Mouse (Mus musculus) liver, adult 2 months (tissue): ENCODE results near the gene Gata2. TPM values are rescaled to one million over a fixed set of nuclear protein-coding genes. Genes with fewer than 3 reads are reported as not detected.

Experiments
- DNase-seq: peaks from one replicate; pipeline ENCODE4 v3.0.0-alpha.2; 2011; ENCODE audit warnings: low read depth, low spot score; ENCODE audit errors: extremely low read depth
- H3K27ac ChIP-seq: fragments of 200-500 bp; replicated peaks from 2 replicates; pipeline ENCODE4 v1.5.1; 2012; ENCODE audit warnings: low read depth, mild to moderate bottlenecking, control low read depth, inconsistent platforms, low read length; ENCODE audit not compliant: insufficient read depth
- H3K27me3 ChIP-seq: fragments of 200-500 bp; 2 replicates; pipeline ENCODE4 v1.6.1; 2012; ENCODE audit warnings: mild to moderate bottlenecking, moderate library complexity, low read length, inconsistent platforms; ENCODE audit not compliant: control insufficient read depth, insufficient read depth
- H3K36me3 ChIP-seq: fragments of 200-500 bp; 2 replicates; pipeline ENCODE4 v1.6.1; 2012; ENCODE audit warnings: low read length, inconsistent platforms; ENCODE audit not compliant: control insufficient read depth, insufficient read depth
- H3K4me1 ChIP-seq: fragments of 200-500 bp; 2 replicates; pipeline ENCODE4 v1.6.1; 2011; ENCODE audit warnings: low read length; ENCODE audit not compliant: control insufficient read depth, insufficient read depth
- H3K4me3 ChIP-seq: fragments of 200-500 bp; 2 replicates; pipeline ENCODE4 v1.5.1; 2011; ENCODE audit warnings: low read depth, mild to moderate bottlenecking, control low read depth, low read length, moderate library complexity; ENCODE audit not compliant: insufficient read depth
- H3K79me2 ChIP-seq: fragments of 200-500 bp; 2 replicates; pipeline ENCODE4 v1.6.1; 2012; ENCODE audit warnings: inconsistent platforms, mild to moderate bottlenecking, low read length, moderate library complexity; ENCODE audit not compliant: control insufficient read depth, insufficient read depth
- H3K9ac ChIP-seq: fragments of 200-500 bp; 2 replicates; pipeline ENCODE4 v1.6.1; 2012; ENCODE audit warnings: low read depth, mild to moderate bottlenecking, control low read depth, inconsistent platforms, low read length
- CTCF ChIP-seq: fragments of 200-500 bp; IDR thresholded peaks from 2 replicates; pipeline ENCODE4 v1.5.1; 2011; ENCODE audit warnings: low read depth, low read length, control low read depth
- POLR2A ChIP-seq: fragments of 200-500 bp; IDR thresholded peaks from 2 replicates; pipeline ENCODE4 v1.6.1; 2011; ENCODE audit warnings: low read length, control low read depth; ENCODE audit not compliant: insufficient read depth; ENCODE audit errors: extremely low read depth
- WGBS: fragments of 180-500 bp; shearing (Covaris S2); methylation state at CpG from one replicate; pipeline ENCODE4 v1.1.7; 2018; 5-methylcytosine and 5-hydroxymethylcytosine counted together
- polyA plus RNA-seq: library from polyadenylated mRNA; depleted of rRNA; stranded (reverse); fragments of >200 nt; gene quantifications from 2 replicates; pipeline ENCODE4 v1.2.3, GENCODE M21; 2012
- total RNA-seq: library from RNA; depleted of rRNA; stranded (reverse); fragments of >200 nt; gene quantifications from 2 replicates; pipeline ENCODE4 v1.2.3, GENCODE M21; 2014

Gata2 gene
- total and polyA plus RNA-seq, 2 experiments: 0.09 to 1.7 TPM

GRCm38 (mm10) chr6:88221968-88222367, 28.3 kb downstream of the Gata2 start, which contains the start of gene Dnajb8:
Dnajb8 (plus strand) TSS chr6:88222268.
- 56% methylated on average over 10 of the region's 10 CpGs for WGBS
- Histone ChIP-seq H3K4me1 (no peaks in the 10 kb centered on the region), H3K79me2 (no peaks in the 10 kb centered on the region), H3K36me3 (no peaks in the 10 kb centered on the region), H3K27ac (no peak within 1 kb of the TSS), H3K9ac (no peak within 1 kb of the TSS), H3K4me3 (no peak within 1 kb of the TSS), H3K27me3 (no peaks in the 10 kb centered on the region)
- DNase-seq: no peak
- TF ChIP-seq CTCF: no peak

DNA sequence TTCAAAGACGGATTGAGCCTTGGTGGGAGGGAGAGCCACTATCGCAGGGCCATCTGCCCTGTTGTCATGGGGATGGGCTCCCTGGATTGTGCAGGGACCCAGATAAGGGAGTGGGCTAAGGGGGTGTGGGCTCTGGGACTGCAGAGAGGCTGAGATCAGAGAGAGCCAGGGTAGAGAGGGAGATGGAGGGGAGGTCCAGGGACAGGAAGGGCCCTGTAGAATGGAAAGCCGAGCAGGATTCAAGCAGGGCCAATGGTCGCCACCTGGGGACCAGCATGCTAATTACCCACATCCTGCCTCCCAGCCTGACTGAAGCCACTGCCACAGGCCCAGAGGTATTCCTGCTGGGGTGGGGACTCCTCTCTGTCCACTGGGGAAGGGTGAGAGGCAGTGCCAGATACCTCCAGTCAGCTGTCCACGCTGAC, 32.9 kb downstream of the Gata2 start:
- 63% methylated on average over 5 of the region's 5 CpGs for WGBS
- no peaks in the 10 kb centered on the region for H3K27me3 ChIP-seq
- TF ChIP-seq POLR2A (no peak), CTCF (0 out of 2 replicates have a peak, but pooled peaks have one; percentile 5)

GRCm38 (mm10) chr6:88227537-88227936, 33.8 kb downstream of the Gata2 start:
- TF ChIP-seq POLR2A (no peak), CTCF (no peak)
- Histone ChIP-seq H3K36me3 (no peaks in the 10 kb centered on the region), H3K4me3 (no peak overlapping the region), H3K79me2 (no peaks in the 10 kb centered on the region), H3K27me3 (no peaks in the 10 kb centered on the region), H3K4me1 (no peaks in the 10 kb centered on the region), H3K27ac (no peak overlapping the region), H3K9ac (no peak overlapping the region)
- 79% methylated on average over 7 of the region's 7 CpGs for WGBS
- no peak for DNase-seq

More for the DNA sequence above, 32.9 kb downstream of the Gata2 start:
- no peak for DNase-seq
- H3K4me3 ChIP-seq: no peak overlapping the region
- H3K9ac ChIP-seq: no peak overlapping the region
- no peaks in the 10 kb centered on the region for H3K4me1 ChIP-seq
- no peak overlapping the region for H3K27ac ChIP-seq
- no peaks in the 10 kb centered on the region for H3K79me2 ChIP-seq
- no peaks in the 10 kb centered on the region for H3K36me3 ChIP-seq

- Histone ChIP-seq H3K9ac (no peak overlapping the region), H3K4me1 (no peaks in the 10 kb centered on the region), H3K36me3 (no peaks in the 10 kb centered on the region), H3K27me3 (no peaks in the 10 kb centered on the region), H3K27ac (no peak overlapping the region), H3K4me3 (no peak overlapping the region), H3K79me2 (no peaks in the 10 kb centered on the region)
- WGBS: 84% methylated on average over 12 of the region's 12 CpGs
- TF ChIP-seq CTCF: no peak
- TF ChIP-seq POLR2A: no peak
- DNase-seq: no peak
These were observed 35.5 kb downstream of the Gata2 start for GRCm38 (mm10) chr6:88229221-88229620.

GRCm38 (mm10) chr6:88231821-88232220, 38.1 kb downstream of the Gata2 start:
- Histone ChIP-seq H3K36me3 (no peaks in the 10 kb centered on the region), H3K9ac (no peak overlapping the region), H3K79me2 (no peaks in the 10 kb centered on the region), H3K4me1 (no peaks in the 10 kb centered on the region), H3K4me3 (no peak overlapping the region), H3K27me3 (peaks cover 12% of the 10 kb centered on the region; the same call in 1 of the 2 replicates), H3K27ac (no peak overlapping the region)
- 74% methylated on average over 7 of the region's 7 CpGs for WGBS
- no peak for TF ChIP-seq POLR2A
- DNase-seq: no peak

DNA sequence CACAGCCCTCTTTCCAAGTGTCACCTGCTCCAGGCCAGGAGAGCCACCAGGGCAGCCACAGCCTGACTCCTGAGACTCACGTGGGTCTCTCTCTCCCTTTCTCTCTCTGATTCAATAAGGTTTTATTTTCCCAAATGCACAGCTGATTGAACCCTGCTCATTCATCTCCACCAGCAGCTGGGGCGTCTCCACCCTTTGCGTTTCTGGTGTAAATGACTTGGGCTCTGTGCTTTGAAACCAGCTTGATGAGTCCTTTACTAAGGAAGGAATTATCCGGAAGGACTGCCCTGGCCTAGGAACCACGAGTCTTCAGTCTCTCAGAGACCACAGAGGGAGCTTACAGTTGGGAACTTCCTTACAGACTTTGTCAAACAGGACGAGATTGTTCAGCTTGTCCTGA, 38.5 kb downstream of the Gata2 start:
- no peak for DNase-seq
- Histone ChIP-seq H3K9ac (no peak overlapping the region), H3K79me2 (no peaks in the 10 kb centered on the region), H3K4me1 (no peaks in the 10 kb centered on the region), H3K27ac (no peak overlapping the region), H3K4me3 (no peak overlapping the region), H3K36me3 (no peaks in the 10 kb centered on the region), H3K27me3 (peaks cover 12% of the 10 kb centered on the region; the same call in 1 of the 2 replicates)
- 76% methylated on average over 6 of the region's 6 CpGs for WGBS
- TF ChIP-seq POLR2A (no peak), CTCF (no peak)
